ENCODE assay signal across 26 mouse cellular contexts in genomic region chr8:9793351-9793750, GRCm38 (mm10). TPM values are rescaled to one million over a fixed set of nuclear protein-coding genes. Genes with fewer than 3 reads are reported as not detected.
DNase-seq lines count a peak whose midpoint lies in the region; ATAC-seq and TF ChIP-seq lines count a peak whose summit lies in the region.
"Had no signal": no experiment of that assay in that cellular context is flagged by ENCODE, and none has a peak within 500 bp of the region (broad histone marks: within the 10 kb centered on the region; RNA-seq: fewer than 3 reads in every experiment).

No protein-coding gene starts in this region.

- no peak overlapping the region for H3K4me2 ChIP-seq in hindbrain, postnatal 0 days (ENCODE audit: low read depth, low read length)
- H3K4me2 ChIP-seq in midbrain, postnatal 0 days (ENCODE audit: low read depth, low read length, poor library complexity, severe bottlenecking), result no peak overlapping the region
- H3K4me2 ChIP-seq in midbrain, embryonic 14.5 days (ENCODE audit: low read length), result no peak overlapping the region
- H3K4me2 ChIP-seq in stomach, postnatal 0 days (replicated peaks; ENCODE audit: low read depth), result no peak overlapping the region
- H3K4me2 ChIP-seq: embryonic facial prominence, embryonic 15.5 days; forebrain, embryonic 15.5 days; heart, embryonic 11.5 days; heart, embryonic 15.5 days; hindbrain, embryonic 15.5 days had no signal

- H3K36me3 ChIP-seq in hindbrain, postnatal 0 days (ENCODE audit: insufficient read depth, low read length), result no peaks in the 10 kb centered on the region
- H3K36me3 ChIP-seq in hindbrain, embryonic 10.5 days, result no peaks in the 10 kb centered on the region
- H3K36me3 ChIP-seq in midbrain, postnatal 0 days (ENCODE audit: insufficient read depth, low read length), result no peaks in the 10 kb centered on the region
- H3K36me3 ChIP-seq in midbrain, embryonic 14.5 days (ENCODE audit: control insufficient read depth, insufficient read depth, low read length), result no peaks in the 10 kb centered on the region
- H3K36me3 ChIP-seq in stomach, postnatal 0 days (ENCODE audit: control insufficient read depth, insufficient read depth, low read length), result no peaks in the 10 kb centered on the region
- H3K36me3 ChIP-seq: embryonic facial prominence, embryonic 15.5 days; forebrain, embryonic 15.5 days; heart, embryonic 15.5 days; hindbrain, embryonic 15.5 days had no signal

- ATAC-seq in hindbrain, postnatal 0 days, result no peak
- ATAC-seq in midbrain, postnatal 0 days (ENCODE audit: low FRiP score), result no peak
- no peak for ATAC-seq in midbrain, embryonic 14.5 days (ENCODE audit: low FRiP score, low TSS enrichment)
- no peak for ATAC-seq in stomach, postnatal 0 days (ENCODE audit: low FRiP score, low TSS enrichment)
- ATAC-seq: forebrain, embryonic 15.5 days; inflammation-experienced regulatory T-cells, adult 6 months had no signal

- H3K27ac ChIP-seq in hindbrain, postnatal 0 days, result no peak overlapping the region
- no peak overlapping the region for H3K27ac ChIP-seq in hindbrain, embryonic 10.5 days
- no peak overlapping the region for H3K27ac ChIP-seq in midbrain, postnatal 0 days (ENCODE audit: low read depth, low read length)
- H3K27ac ChIP-seq in midbrain, embryonic 14.5 days (replicated peaks; ENCODE audit: low read depth, low read length), result no peak overlapping the region
- no peak overlapping the region for H3K27ac ChIP-seq in stomach, postnatal 0 days (replicated peaks)
- H3K27ac ChIP-seq: embryonic facial prominence, embryonic 15.5 days; forebrain, embryonic 15.5 days; heart, adult 2 months; heart, embryonic 15.5 days; hindbrain, embryonic 15.5 days had no signal

- no peaks in the 10 kb centered on the region for H3K4me1 ChIP-seq in hindbrain, postnatal 0 days (ENCODE audit: insufficient read depth, low read length)
- no peaks in the 10 kb centered on the region for H3K4me1 ChIP-seq in hindbrain, embryonic 10.5 days (replicated peaks)
- H3K4me1 ChIP-seq in midbrain, postnatal 0 days (ENCODE audit: insufficient read depth, low read length), result no peaks in the 10 kb centered on the region; the same call in 1 of the 2 replicates
- no peaks in the 10 kb centered on the region for H3K4me1 ChIP-seq in midbrain, embryonic 14.5 days (ENCODE audit: control insufficient read depth, insufficient read depth, low read length)
- H3K4me1 ChIP-seq in stomach, postnatal 0 days (replicated peaks; ENCODE audit: control insufficient read depth, insufficient read depth), result no peaks in the 10 kb centered on the region
- H3K4me1 ChIP-seq: embryonic facial prominence, embryonic 15.5 days; forebrain, embryonic 15.5 days; heart, embryonic 15.5 days; hindbrain, embryonic 15.5 days had no signal

- no peak for DNase-seq in hindbrain, postnatal 0 days (ENCODE audit: low spot score)
- DNase-seq in hindbrain, embryonic 10.5 days (ENCODE audit: low spot score), result no peak
- no peak for DNase-seq in midbrain, postnatal 0 days (ENCODE audit: low spot score)
- no peak for DNase-seq in midbrain, embryonic 14.5 days
- peak; percentile 20 for DNase-seq in ES-CJ7 (ENCODE audit: low read depth, low spot score)
- DNase-seq in stomach, postnatal 0 days (ENCODE audit: low spot score), result no peak
- no peak for DNase-seq in left cerebral cortex, postnatal 4 days
- DNase-seq: adrenal gland, adult 8-10 months; adrenal gland, postnatal 36 days; cerebellum, adult 11 months; cerebellum, adult 8-10 months; cerebellum, postnatal 14 days; embryo, embryonic 11 days; gastrocnemius, postnatal 10 days; heart, adult 2 months; heart, postnatal 14 days had no signal

- H3K4me3 ChIP-seq in hindbrain, postnatal 0 days (ENCODE audit: low read length), result no peak overlapping the region
- H3K4me3 ChIP-seq in hindbrain, embryonic 10.5 days, result no peak overlapping the region
- H3K4me3 ChIP-seq in midbrain, postnatal 0 days (ENCODE audit: low read depth, low read length), result no peak overlapping the region
- H3K4me3 ChIP-seq in midbrain, embryonic 14.5 days (replicated peaks; ENCODE audit: low read depth, low read length), result no peak overlapping the region
- H3K4me3 ChIP-seq in stomach, postnatal 0 days (ENCODE audit: low read depth, low read length), result no peak overlapping the region
- H3K4me3 ChIP-seq: embryonic facial prominence, embryonic 15.5 days; erythroblast, embryonic 14.5 days; forebrain, embryonic 15.5 days; heart, adult 2 months; heart, embryonic 15.5 days; hindbrain, embryonic 15.5 days had no signal

- no peaks in the 10 kb centered on the region for H3K27me3 ChIP-seq in hindbrain, postnatal 0 days (ENCODE audit: insufficient read depth, low read length)
- H3K27me3 ChIP-seq in hindbrain, embryonic 10.5 days (ENCODE audit: insufficient read depth, poor library complexity, severe bottlenecking), result no peaks in the 10 kb centered on the region
- H3K27me3 ChIP-seq in midbrain, postnatal 0 days (ENCODE audit: insufficient read depth, low read length), result no peaks in the 10 kb centered on the region
- no peaks in the 10 kb centered on the region for H3K27me3 ChIP-seq in midbrain, embryonic 14.5 days (ENCODE audit: control insufficient read depth, insufficient read depth, low read length)
- no peaks in the 10 kb centered on the region for H3K27me3 ChIP-seq in stomach, postnatal 0 days (ENCODE audit: control insufficient read depth, insufficient read depth, low read length)
- H3K27me3 ChIP-seq: CH12.LX; embryonic facial prominence, embryonic 15.5 days; forebrain, embryonic 15.5 days; heart, embryonic 15.5 days; hindbrain, embryonic 15.5 days had no signal

- TF ChIP-seq CTCF in hindbrain, postnatal 0 days (IDR thresholded peaks at IDR 0.05; ENCODE audit: low read depth), result peak; percentile 36; the same call in 1 of the 2 replicates
- peak; percentile 41 for TF ChIP-seq CTCF in midbrain, postnatal 0 days (IDR thresholded peaks at IDR 0.05)
- TF ChIP-seq CTCF in stomach, postnatal 0 days (IDR thresholded peaks at IDR 0.05; ENCODE audit: low read depth), result peak; percentile 26; the same call in 1 of the 2 replicates

- intact Hi-C loops in left cerebral cortex, postnatal 4 days (cut with DNase I), result no loop called here

- TF ChIP-seq EP300 in stomach, postnatal 0 days (optimal IDR thresholded peaks at IDR 0.05), result no peak

- no peaks in the 10 kb centered on the region for H3K9me3 ChIP-seq in hindbrain, postnatal 0 days (ENCODE audit: low read length)
- no peaks in the 10 kb centered on the region for H3K9me3 ChIP-seq in hindbrain, embryonic 10.5 days
- no peaks in the 10 kb centered on the region for H3K9me3 ChIP-seq in midbrain, postnatal 0 days (ENCODE audit: low read length)
- no peaks in the 10 kb centered on the region for H3K9me3 ChIP-seq in midbrain, embryonic 14.5 days (ENCODE audit: control insufficient read depth, low read length)
- no peaks in the 10 kb centered on the region for H3K9me3 ChIP-seq in stomach, postnatal 0 days (ENCODE audit: control insufficient read depth, low read length)
- H3K9me3 ChIP-seq: embryonic facial prominence, embryonic 15.5 days; forebrain, embryonic 15.5 days; heart, embryonic 15.5 days; hindbrain, embryonic 15.5 days had no signal

- 64% methylated on average over 9 of the region's 9 CpGs for WGBS in hindbrain, postnatal 0 days
- 60% methylated on average over 9 of the region's 9 CpGs for WGBS in hindbrain, embryonic 10.5 days
- 70% methylated on average over 9 of the region's 9 CpGs for WGBS in midbrain, postnatal 0 days
- 61% methylated on average over 9 of the region's 9 CpGs for WGBS in midbrain, embryonic 14.5 days
- 54% methylated on average over 9 of the region's 9 CpGs for WGBS in stomach, postnatal 0 days

- no peak overlapping the region for H3K9ac ChIP-seq in hindbrain, postnatal 0 days (replicated peaks; ENCODE audit: low read length)
- H3K9ac ChIP-seq in midbrain, postnatal 0 days (replicated peaks; ENCODE audit: low read length, poor library complexity, severe bottlenecking), result no peak overlapping the region
- no peak overlapping the region for H3K9ac ChIP-seq in midbrain, embryonic 14.5 days (replicated peaks; ENCODE audit: low read length)
- H3K9ac ChIP-seq in stomach, postnatal 0 days (ENCODE audit: low read length), result no peak overlapping the region
- H3K9ac ChIP-seq: embryonic facial prominence, embryonic 15.5 days; forebrain, embryonic 15.5 days; heart, embryonic 15.5 days; hindbrain, embryonic 15.5 days had no signal

RNA-seq across cellular contexts. Expression of gene Fam155a, which starts 22.4 kb away (rescaled TPM):
- 110 and 117 TPM in 2 replicates for total RNA-seq in hindbrain, postnatal 0 days (2014; rRNA removed)
- polyA plus RNA-seq in hindbrain, postnatal 0 days (2015; fragmentation: Nextera tagmentation; extraction: Ambion mirVana), result 34.0 and 39.0 TPM in 2 replicates
- polyA plus RNA-seq in hindbrain, embryonic 10.5 days (2016; fragmentation: Nextera tagmentation; extraction: Ambion mirVana), result 1.1 and 2.8 TPM in 2 replicates
- total RNA-seq in midbrain, postnatal 0 days (2014; rRNA removed), result 122 and 129 TPM in 2 replicates
- polyA plus RNA-seq in midbrain, postnatal 0 days (2015; fragmentation: Nextera tagmentation; extraction: Ambion mirVana), result 37.6 and 39.9 TPM in 2 replicates
- polyA plus RNA-seq in midbrain, embryonic 14.5 days (2014; fragmentation: Nextera tagmentation; extraction: Ambion mirVana), result 30.2 and 36.3 TPM in 2 replicates
- polyA plus RNA-seq in stomach, postnatal 0 days (2015; fragmentation: Nextera tagmentation; extraction: Ambion mirVana), result 0.93 and 1.0 TPM in 2 replicates
- total RNA-seq in left cerebral cortex, postnatal 4 days (2021), result 10 to 100 TPM; 84.6 to 84.9 TPM
- total RNA-seq: CH12.LX; common myeloid progenitor, adult 5-6 weeks; heart, adult 2 months; heart, postnatal 14 days; MEL had no signal
- polyA plus RNA-seq: erythroblast, embryonic 14.5 days had no signal
